Mouse (Mus musculus) heart, embryonic 14.5 days (tissue): ENCODE measurements at regions not wholly inside any gene's neighbourhood (a gene's known extent, or its start where the extent isn't known, plus 50 kb on each side); places are given as distances from the start of the nearest gene placed in this dataset.

Source experiments
- ATAC-seq: fragments of 200-750 bp; cut with Nextera tagmentation; 2 replicates; pipeline ENCODE4 v1.8.0; 2017; ENCODE audit warnings: low read depth, moderate TSS enrichment; ENCODE audit not compliant: insufficient number of reproducible peaks, insufficient read depth, low FRiP score
- H3K27ac ChIP-seq, 2 experiments: fragments of 200-500 bp in 1 of 2; fragments of 300-500 bp in 1 of 2; sonication (generic) in 1 of 2; replicated peaks in 1 of 2; 2 replicates each; pipeline ENCODE4 v1.5.1; 2012 to 2014; ENCODE audit warnings: low read depth in 2 of 2, low read length in 2 of 2, control low read depth in 1 of 2, mild to moderate bottlenecking in 1 of 2, mixed read lengths in 1 of 2; ENCODE audit not compliant: control insufficient read depth in 1 of 2, insufficient read depth in 1 of 2
- H3K27me3 ChIP-seq: fragments of 300-500 bp; sonication (generic); 2 replicates; pipeline ENCODE4 v1.6.1; 2014; ENCODE audit warnings: mild to moderate bottlenecking, low read length, control low read depth; ENCODE audit not compliant: control insufficient read depth, insufficient read depth
- H3K36me3 ChIP-seq: fragments of 300-500 bp; sonication (generic); 2 replicates; pipeline ENCODE4 v1.6.1; 2014; ENCODE audit warnings: mild to moderate bottlenecking, control low read depth, low read length, mixed read lengths; ENCODE audit not compliant: control insufficient read depth, insufficient read depth
- H3K4me1 ChIP-seq, 2 experiments: fragments of 200-500 bp in 1 of 2; fragments of 300-500 bp in 1 of 2; sonication (generic) in 1 of 2; 2 replicates each; pipeline ENCODE4 v1.6.1; 2012 to 2014; ENCODE audit warnings: low read length in 2 of 2, control low read depth in 1 of 2, mixed read lengths in 1 of 2; ENCODE audit not compliant: control insufficient read depth in 2 of 2, insufficient read depth in 2 of 2
- H3K4me2 ChIP-seq: fragments of 300-500 bp; sonication (generic); 2 replicates; pipeline ENCODE4 v1.6.1; 2014; ENCODE audit warnings: mild to moderate bottlenecking, low read length
- H3K4me3 ChIP-seq, 2 experiments: fragments of 200-500 bp in 1 of 2; fragments of 300-500 bp in 1 of 2; sonication (generic) in 1 of 2; 2 replicates each; pipeline ENCODE4 v1.5.1; 2012 to 2014; ENCODE audit warnings: low read length in 2 of 2, mild to moderate bottlenecking in 2 of 2, control low read depth in 1 of 2, low read depth in 1 of 2, moderate library complexity in 1 of 2; ENCODE audit not compliant: control insufficient read depth in 1 of 2, insufficient read depth in 1 of 2
- H3K9ac ChIP-seq: fragments of 300-500 bp; sonication (generic); 2 replicates; pipeline ENCODE4 v1.6.1; 2014; ENCODE audit warnings: mild to moderate bottlenecking, low read length
- H3K9me3 ChIP-seq: fragments of 300-500 bp; sonication (generic); 2 replicates; pipeline ENCODE4 v1.6.1; 2016; ENCODE audit warnings: low read length, control low read depth; ENCODE audit not compliant: control insufficient read depth
- WGBS: fragments of 180-500 bp; shearing (Covaris S2); extraction: QIAGEN DNeasy Blood & Tissue Kit; methylation state at CpG from one replicate; pipeline ENCODE4 v1.1.7; 2014; 5-methylcytosine and 5-hydroxymethylcytosine counted together

DNA sequence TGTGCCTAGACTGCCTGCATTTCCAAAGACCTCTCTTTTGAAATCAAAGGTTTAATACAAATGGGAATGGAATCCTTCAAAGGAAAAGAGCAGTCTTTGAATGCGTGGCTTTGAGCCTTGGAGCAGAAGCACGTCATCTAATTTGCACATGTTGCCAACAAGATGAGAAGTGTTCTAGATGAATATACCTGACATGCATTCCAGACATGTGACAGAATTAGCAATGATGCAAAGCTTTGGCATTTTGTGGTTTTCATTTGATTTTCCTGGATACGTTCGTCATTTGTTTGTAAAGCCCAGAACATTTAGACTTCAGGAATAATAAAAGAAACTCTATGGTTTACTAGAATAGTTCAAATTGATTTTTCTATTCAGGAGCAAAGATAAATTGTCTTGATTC is 90.6 kb upstream of the Ptprk start:
- H3K36me3 ChIP-seq = no peaks in the 10 kb centered on the region
- WGBS = 82% methylated on average over 4 of the region's 4 CpGs
- no peak for ATAC-seq

DNA sequence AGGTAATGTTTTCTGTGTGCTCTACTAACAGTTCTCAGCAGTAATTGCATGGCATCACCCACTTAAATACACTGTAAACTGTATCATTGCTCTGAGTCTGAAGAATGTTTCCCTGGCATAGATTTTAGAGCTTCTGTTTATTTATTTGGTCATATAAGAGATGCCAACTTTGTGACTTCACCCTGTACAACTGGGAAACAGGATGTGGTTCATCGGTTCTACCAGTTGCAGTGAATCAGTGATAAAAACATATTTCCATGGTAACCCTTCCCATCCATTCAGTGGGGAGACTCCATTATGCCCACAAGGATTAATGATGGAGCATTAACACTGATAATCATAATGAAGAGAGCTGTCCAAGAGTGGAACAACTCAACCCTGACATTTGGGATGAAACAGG is 89.6 kb upstream of the Ptprk start:
- 66% methylated on average over 1 of the region's 1 CpGs for WGBS
- H3K4me2 ChIP-seq = no peak overlapping the region
- H3K27ac ChIP-seq = no peak overlapping the region
- H3K27me3 ChIP-seq = no peaks in the 10 kb centered on the region
- H3K4me1 ChIP-seq = peaks cover 6 to 18% of the 10 kb centered on the region in 2 experiments; a peak in 3 of 4 replicates
- no peaks in the 10 kb centered on the region for H3K36me3 ChIP-seq
- ATAC-seq = no peak
- H3K4me3 ChIP-seq = no peak overlapping the region
- no peak overlapping the region for H3K9ac ChIP-seq
- no peaks in the 10 kb centered on the region for H3K9me3 ChIP-seq

More for the DNA sequence above, 90.6 kb upstream of the Ptprk start:
- H3K4me2 ChIP-seq = no peak overlapping the region
- H3K9ac ChIP-seq = no peak overlapping the region
- H3K4me1 ChIP-seq = peaks cover 6 to 15% of the 10 kb centered on the region in 2 experiments; a peak in 3 of 4 replicates
- no peaks in the 10 kb centered on the region for H3K27me3 ChIP-seq
- H3K4me3 ChIP-seq = no peak overlapping the region
- H3K27ac ChIP-seq = no peak overlapping the region
- H3K9me3 ChIP-seq = no peaks in the 10 kb centered on the region

DNA sequence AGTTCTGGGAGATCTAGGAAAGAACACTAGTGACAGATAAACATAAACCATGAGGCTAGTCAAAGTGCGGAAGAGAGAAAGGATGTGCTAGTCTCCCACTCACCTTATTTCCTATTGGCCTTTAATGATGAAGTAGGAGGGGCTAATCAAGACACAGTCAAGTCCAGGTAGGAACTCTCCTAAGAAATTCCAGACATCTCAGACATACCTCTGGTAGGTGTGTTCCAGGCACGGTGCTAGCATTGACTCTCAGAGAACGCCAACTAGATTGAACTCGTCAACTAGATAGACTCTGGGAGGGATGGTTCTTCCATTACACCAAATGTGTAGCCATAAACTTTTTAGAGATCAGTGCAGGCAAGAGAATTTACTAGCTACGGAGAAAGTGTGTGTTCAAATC is 87.6 kb upstream of the Ptprk start:
- H3K27ac ChIP-seq = no peak overlapping the region
- H3K9me3 ChIP-seq = no peaks in the 10 kb centered on the region
- H3K9ac ChIP-seq = no peak overlapping the region
- no peaks in the 10 kb centered on the region for H3K36me3 ChIP-seq
- H3K4me1 ChIP-seq = peaks cover 12 to 26% of the 10 kb centered on the region in 2 experiments
- H3K27me3 ChIP-seq = no peaks in the 10 kb centered on the region
- WGBS = 84% methylated on average over 5 of the region's 5 CpGs
- H3K4me2 ChIP-seq = no peak overlapping the region
- ATAC-seq = no peak
- H3K4me3 ChIP-seq = no peak overlapping the region

DNA sequence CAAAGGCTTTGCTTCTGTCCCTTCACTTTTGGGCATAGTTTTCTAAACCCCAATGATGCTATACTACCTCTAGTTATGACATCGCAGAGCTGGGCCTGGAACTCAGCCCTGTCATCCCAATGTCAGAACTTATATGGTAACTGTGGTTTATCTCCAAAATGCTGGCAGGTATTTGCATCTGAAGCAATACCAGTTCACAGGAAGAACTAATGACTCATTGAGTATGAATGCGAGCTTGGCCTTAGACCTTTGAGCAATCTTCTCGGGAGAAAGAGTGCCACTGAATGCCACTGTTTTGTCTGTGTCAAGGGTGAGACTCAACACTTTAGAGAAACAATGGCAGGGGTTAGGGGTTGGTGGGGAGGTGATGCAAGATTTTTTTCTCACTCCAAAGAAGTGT is 86.6 kb upstream of the Ptprk start:
- H3K4me1 ChIP-seq = peaks cover 12 to 22% of the 10 kb centered on the region in 2 experiments
- H3K9me3 ChIP-seq = no peaks in the 10 kb centered on the region
- no peak overlapping the region for H3K4me2 ChIP-seq
- no peak overlapping the region for H3K9ac ChIP-seq
- ATAC-seq = no peak
- 0 out of 4 replicates have a peak overlapping the region, but pooled peaks have one; percentile 20 to 29 for H3K27ac ChIP-seq
- no peaks in the 10 kb centered on the region for H3K27me3 ChIP-seq
- H3K36me3 ChIP-seq = no peaks in the 10 kb centered on the region
- H3K4me3 ChIP-seq = no peak overlapping the region
- WGBS = 35% methylated on average over 3 of the region's 3 CpGs

DNA sequence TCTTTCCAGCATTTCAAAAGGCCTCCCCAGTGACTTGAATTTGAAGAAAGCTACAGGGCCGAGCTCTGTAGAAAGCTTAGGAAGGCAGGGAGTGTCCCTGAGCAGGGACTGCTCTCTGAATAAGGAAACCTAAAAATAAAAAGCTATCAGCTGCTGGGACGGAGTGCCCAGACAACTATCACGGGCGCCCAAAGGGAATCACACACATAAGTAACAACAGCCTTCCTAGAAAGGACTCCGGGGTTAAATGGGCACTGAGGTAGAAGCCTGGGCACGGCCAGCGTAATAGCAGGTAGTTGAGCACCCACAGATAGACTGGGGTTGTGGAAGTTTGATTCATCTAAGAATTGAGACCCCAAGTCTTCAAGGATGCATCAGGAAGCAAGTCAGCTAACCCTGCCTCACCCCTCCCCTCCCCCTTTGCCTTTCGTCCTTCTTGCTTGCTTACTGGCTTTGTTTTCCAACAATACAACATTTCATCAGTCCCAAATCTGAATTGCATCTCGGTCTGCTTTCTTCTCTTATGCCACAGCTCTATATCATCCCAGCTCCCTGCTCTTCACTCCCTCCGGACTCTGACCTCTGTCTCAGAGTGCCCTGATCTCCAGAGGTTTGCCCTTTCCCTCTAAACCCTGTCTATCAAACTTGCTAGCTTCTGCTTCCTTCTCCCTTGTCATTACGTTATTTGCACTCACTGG is 84.1 kb upstream of the Ptprk start:
- 46% methylated on average over 11 of the region's 11 CpGs for WGBS
- Histone ChIP-seq H3K4me2 (peak overlapping the region; percentile 24; the same call in 1 of the 2 replicates), H3K27me3 (no peaks in the 10 kb centered on the region), H3K4me3 (no peak overlapping the region), H3K9ac (no peak overlapping the region), H3K27ac (peak overlapping the region; percentile 49 to 56), H3K4me1 (peaks cover 12 to 22% of the 10 kb centered on the region in 2 experiments), H3K36me3 (no peaks in the 10 kb centered on the region), H3K9me3 (no peaks in the 10 kb centered on the region)
- no peak for ATAC-seq

DNA sequence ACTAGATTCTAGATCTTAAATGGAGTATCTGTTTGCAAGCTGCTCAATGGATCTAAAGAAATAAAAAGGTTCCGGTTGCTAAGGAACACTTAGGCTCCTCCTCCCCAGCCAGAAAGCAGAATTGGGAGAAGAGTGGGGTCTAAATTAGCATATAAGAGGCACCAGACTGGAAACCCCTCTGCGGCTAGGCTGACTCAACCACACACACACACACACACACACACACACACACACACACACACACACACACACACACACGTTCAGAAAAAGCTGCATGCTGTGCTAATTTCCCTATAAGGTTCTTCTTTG is 83.6 kb upstream of the Ptprk start:
- Histone ChIP-seq H3K9me3 (no peaks in the 10 kb centered on the region), H3K27ac (no peak overlapping the region; a peak in 1 of 4 replicates)
- ATAC-seq = no peak

DNA sequence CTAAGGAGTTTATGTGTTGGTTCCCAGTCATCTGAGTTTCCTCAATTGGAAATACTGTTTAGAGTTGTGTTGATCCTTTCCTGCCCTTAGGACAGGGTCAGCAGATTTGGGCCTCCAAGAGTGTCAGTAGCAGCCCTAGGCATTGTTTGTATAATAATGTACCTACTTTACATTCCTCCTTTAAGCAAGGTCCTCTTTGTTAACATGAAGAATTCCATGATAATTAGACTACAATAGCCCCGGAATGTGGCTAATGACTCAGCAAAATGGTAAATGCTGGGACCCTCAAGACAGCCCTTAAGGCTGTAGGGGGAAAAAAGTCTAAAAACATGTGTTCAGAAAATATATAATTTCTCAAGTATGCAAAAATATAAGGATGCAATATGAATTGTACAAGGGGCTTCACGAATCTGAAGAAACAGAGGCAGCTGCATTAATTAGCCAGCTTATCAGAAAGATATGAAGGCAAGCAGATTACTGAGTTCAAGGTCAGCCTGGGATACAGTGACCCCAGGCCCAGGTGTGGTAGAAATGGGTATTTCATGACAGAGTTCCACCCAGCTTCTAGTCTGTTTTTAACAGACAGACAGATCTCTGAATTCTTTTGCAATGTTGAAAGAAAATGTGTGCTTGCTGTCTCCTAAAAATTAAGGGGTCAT is 80.1 kb upstream of the Ptprk start:
- no peak for ATAC-seq
- WGBS = 71% methylated on average over 2 of the region's 2 CpGs
- no peak overlapping the region for H3K4me2 ChIP-seq
- no peaks in the 10 kb centered on the region for H3K36me3 ChIP-seq
- no peak overlapping the region for H3K4me3 ChIP-seq
- no peak overlapping the region for H3K27ac ChIP-seq
- H3K4me1 ChIP-seq = peaks cover 6 to 11% of the 10 kb centered on the region in 2 experiments; a peak in 3 of 4 replicates
- H3K9ac ChIP-seq = no peak overlapping the region
- H3K27me3 ChIP-seq = no peaks in the 10 kb centered on the region
- no peaks in the 10 kb centered on the region for H3K9me3 ChIP-seq

More for the DNA sequence above, 83.6 kb upstream of the Ptprk start:
- Histone ChIP-seq H3K36me3 (no peaks in the 10 kb centered on the region), H3K4me1 (peaks cover 12 to 22% of the 10 kb centered on the region in 2 experiments), H3K4me2 (no peak overlapping the region), H3K9ac (no peak overlapping the region), H3K27me3 (no peaks in the 10 kb centered on the region), H3K4me3 (no peak overlapping the region)
- 69% methylated on average over 3 of the region's 3 CpGs for WGBS
